Mouse (Mus musculus) CH12.LX (cell line): ENCODE data around the gene Trpv3.

ENCODE experiments used
- CTCF ChIP-seq, 2 experiments: IDR thresholded peaks in 1 of 2; conservative IDR thresholded peaks in 1 of 2; 2 replicates each; pipeline ENCODE4 v1.5.1; 2011 to 2012; ENCODE audit warnings: low read depth in 2 of 2, low read length in 2 of 2, improper control_type of control experiment in 1 of 2, inconsistent platforms in 1 of 2, mild to moderate bottlenecking in 1 of 2, moderate library complexity in 1 of 2
- JUN ChIP-seq: IDR thresholded peaks from 2 replicates; pipeline ENCODE4 v1.6.1; 2011; ENCODE audit warnings: low read depth, mild to moderate bottlenecking, low read length, improper control_type of control experiment, moderate library complexity; ENCODE audit not compliant: insufficient read depth

DNA sequence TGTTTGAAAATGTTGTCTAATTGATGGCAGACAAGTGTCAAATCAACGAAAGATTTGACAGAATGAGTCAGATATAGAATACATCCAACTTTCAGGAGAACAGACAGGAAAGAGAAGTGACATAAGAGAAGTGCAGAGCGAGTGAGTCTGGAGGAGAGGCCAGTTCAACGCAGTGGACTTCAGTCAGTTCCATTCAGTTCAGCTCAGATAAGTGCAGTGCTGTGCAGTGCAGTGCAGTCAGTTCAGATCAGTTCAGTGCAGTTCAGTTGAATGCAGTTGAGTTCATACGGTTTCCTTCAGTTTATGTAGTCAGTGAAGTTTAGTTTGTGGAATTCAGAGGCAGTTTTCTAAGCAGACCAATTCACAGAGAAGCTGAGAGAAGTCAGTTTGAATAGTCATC lies 69.7 kb downstream of the Trpv3 start:
- TF ChIP-seq JUN (no peak), CTCF (conservative IDR thresholded peaks at IDR 0.05 in 1 of 2, IDR thresholded peaks at IDR 0.05 in 1 of 2; ENCODE audit: low read depth in 2 of 2, low read length in 2 of 2) (no peak)
